16 mouse cellular contexts compared by ENCODE assay signal in the genomic region with DNA sequence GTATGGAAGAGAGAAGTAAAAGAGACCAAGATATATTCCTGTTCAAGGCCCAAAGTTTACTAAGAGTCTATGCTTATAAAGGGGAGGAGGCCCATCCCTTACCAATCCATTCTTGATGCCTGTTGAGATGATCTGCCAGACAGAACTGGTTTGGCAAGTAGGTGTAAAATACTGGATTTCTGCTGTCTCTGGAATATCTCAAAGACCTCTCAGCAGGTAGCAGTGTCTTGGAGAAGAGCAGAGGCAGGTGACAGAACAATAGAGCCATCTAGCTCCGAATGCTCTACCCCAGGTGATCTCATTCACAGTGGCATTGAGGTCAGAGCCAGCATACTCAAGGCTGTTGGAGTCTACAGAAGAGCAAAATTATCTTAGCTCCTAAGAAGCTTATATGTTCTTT.
"Had no signal": no experiment of that assay in that cellular context is flagged by ENCODE, and none has a peak within 500 bp of the region (broad histone marks: within the 10 kb centered on the region; RNA-seq: fewer than 3 reads in every experiment).

No protein-coding gene starts in this region.

- H3K4me3 ChIP-seq: neural tube, embryonic 13.5 days; neural tube, embryonic 15.5 days; stomach, embryonic 15.5 days had no signal

- H3K4me1 ChIP-seq: neural tube, embryonic 13.5 days; neural tube, embryonic 15.5 days; stomach, embryonic 15.5 days had no signal

- H3K9me3 ChIP-seq: neural tube, embryonic 13.5 days; neural tube, embryonic 15.5 days; stomach, embryonic 15.5 days had no signal

- DNase-seq: retina, postnatal 1 day; right cerebral cortex, adult 18-20 months; right cerebral cortex, postnatal 14 days; right cerebral cortex, postnatal 25 days; right cerebral cortex, postnatal 4 days; spleen, adult 18-20 months; thymus, adult 18-20 months; thymus, adult 2 months; thymus, postnatal 14 days; thymus, postnatal 25 days; thymus, postnatal 36 days; thymus, postnatal 4 days had no signal

- H3K27ac ChIP-seq: neural tube, embryonic 13.5 days; neural tube, embryonic 15.5 days; stomach, embryonic 15.5 days; stomach, postnatal 0 days had no signal

- H3K36me3 ChIP-seq: neural tube, embryonic 13.5 days; neural tube, embryonic 15.5 days; stomach, embryonic 15.5 days had no signal

- H3K9ac ChIP-seq: neural tube, embryonic 13.5 days; neural tube, embryonic 15.5 days; stomach, embryonic 15.5 days had no signal
